Mouse (Mus musculus): ENCODE data around the gene Rps6ka4. TPM values are rescaled to one million over a fixed set of nuclear protein-coding genes. Genes with fewer than 3 reads are reported as not detected.

Gene Rps6ka4
- total RNA-seq, 1 experiment from 2014 or later = 15.8 TPM

DNA sequence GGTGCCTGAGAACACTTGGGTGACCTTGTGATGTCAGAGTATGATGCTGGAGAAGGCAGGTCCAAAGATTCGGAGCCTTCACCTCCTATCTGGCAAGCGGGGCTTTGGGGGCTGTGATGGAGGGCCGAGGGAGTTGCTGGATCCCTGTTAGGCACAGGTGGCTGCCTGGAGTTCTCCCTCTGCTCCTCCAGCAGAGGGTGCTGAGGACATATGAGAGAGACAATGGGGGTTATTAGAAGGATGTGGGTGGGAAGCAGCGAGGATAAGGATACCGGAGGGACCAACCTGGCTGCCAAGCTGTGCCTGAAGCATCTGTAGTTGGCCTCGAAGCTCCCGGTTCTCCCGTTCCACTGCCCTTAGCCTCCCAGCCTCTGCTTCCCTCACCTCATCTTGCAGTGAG lies 13.5 kb upstream of the Rps6ka4 start:
- ATAC-seq (ENCODE audit: extremely low read depth, insufficient number of reproducible peaks, low FRiP score, poor library complexity, severe bottlenecking) = no peak

- ATAC-seq (ENCODE audit: extremely low read depth, insufficient number of reproducible peaks, low FRiP score, poor library complexity, severe bottlenecking) = no peak
Measured at GRCm38 (mm10) chr19:6852393-6853305, 12.2 kb upstream of the Rps6ka4 start.

GRCm38 (mm10) chr19:6851497-6851896 lies 11.1 kb upstream of the Rps6ka4 start:
- ATAC-seq (ENCODE audit: extremely low read depth, insufficient number of reproducible peaks, low FRiP score, poor library complexity, severe bottlenecking) = no peak

GRCm38 (mm10) chr19:6849506-6850068 lies 9.2 kb upstream of the Rps6ka4 start:
- ATAC-seq (ENCODE audit: extremely low read depth, insufficient number of reproducible peaks, low FRiP score, poor library complexity, severe bottlenecking) = no peak

DNA sequence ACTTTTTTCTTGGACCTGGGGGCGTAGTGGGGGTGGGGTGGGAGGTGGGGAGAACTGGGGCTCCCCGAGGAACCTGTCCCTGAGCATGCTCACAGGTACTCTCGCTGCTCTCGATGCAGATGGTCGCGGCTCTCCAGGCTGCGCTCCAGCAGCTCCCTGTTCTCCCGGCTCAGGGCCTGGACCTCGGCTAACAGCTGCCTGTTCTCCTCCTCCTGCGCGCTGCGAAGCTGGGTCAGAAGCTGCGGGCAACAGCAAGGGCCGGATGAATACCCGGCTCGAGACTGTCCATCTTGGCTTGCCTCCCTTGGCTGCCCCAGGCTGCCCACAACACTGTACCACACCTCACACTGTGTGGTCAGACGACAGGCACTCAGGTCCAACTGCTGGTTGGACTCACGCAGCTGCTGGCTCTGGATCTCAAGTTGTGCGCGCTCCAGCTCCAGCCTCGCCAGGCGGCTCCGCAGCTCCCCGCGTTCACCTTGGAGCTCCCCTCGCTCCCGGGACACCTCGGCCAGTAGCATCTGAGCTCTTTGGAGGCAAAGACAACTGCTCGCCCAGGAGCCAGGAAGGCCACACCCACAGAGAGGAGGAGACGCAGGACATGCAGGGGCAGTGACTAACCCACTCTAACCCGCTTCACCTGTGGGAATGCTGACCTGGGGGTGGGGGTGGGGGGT lies 7.5 kb upstream of the Rps6ka4 start:
- no peak for ATAC-seq (ENCODE audit: extremely low read depth, insufficient number of reproducible peaks, low FRiP score, poor library complexity, severe bottlenecking)

GRCm38 (mm10) chr19:6846050-6846449 lies 5.6 kb upstream of the Rps6ka4 start:
- no peak for ATAC-seq (ENCODE audit: extremely low read depth, insufficient number of reproducible peaks, low FRiP score, poor library complexity, severe bottlenecking)

- ATAC-seq (ENCODE audit: extremely low read depth, insufficient number of reproducible peaks, low FRiP score, poor library complexity, severe bottlenecking) = no peak
Measured at GRCm38 (mm10) chr19:6842353-6842752, 1.9 kb upstream of the Rps6ka4 start.

- ATAC-seq (ENCODE audit: extremely low read depth, insufficient number of reproducible peaks, low FRiP score, poor library complexity, severe bottlenecking) = no peak
Measured at GRCm38 (mm10) chr19:6841292-6841597, 809 bp upstream of the Rps6ka4 start.

GRCm38 (mm10) chr19:6839615-6840474 lies 591 bp downstream of the Rps6ka4 start:
- 0 out of 2 replicates have a peak, but pooled peaks have one; percentile 2 for ATAC-seq (ENCODE audit: extremely low read depth, insufficient number of reproducible peaks, low FRiP score, poor library complexity, severe bottlenecking)

GRCm38 (mm10) chr19:6832363-6832762 lies 8.1 kb downstream of the Rps6ka4 start:
- no peak for ATAC-seq (ENCODE audit: extremely low read depth, insufficient number of reproducible peaks, low FRiP score, poor library complexity, severe bottlenecking)

DNA sequence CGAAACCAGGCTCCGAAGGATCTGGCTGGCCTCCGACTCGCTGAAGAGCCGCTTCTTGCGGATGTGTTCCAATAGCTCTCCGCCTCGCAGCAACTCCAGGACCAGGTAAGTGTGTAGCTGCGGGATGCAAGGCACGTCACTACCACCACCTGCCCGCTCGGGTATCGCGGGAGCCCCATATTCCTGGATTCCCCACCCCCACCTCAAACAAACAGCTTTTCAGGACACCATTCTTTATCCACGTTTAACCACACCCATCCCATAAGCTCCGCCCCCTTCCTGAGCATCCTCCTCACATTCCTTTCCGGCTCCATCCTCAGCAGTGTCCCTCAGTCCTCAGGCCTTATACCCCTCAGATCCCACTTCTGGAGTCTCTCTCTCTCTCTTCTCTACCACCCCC lies 9.1 kb downstream of the Rps6ka4 start:
- no peak for ATAC-seq (ENCODE audit: extremely low read depth, insufficient number of reproducible peaks, low FRiP score, poor library complexity, severe bottlenecking)

- no peak for ATAC-seq (ENCODE audit: extremely low read depth, insufficient number of reproducible peaks, low FRiP score, poor library complexity, severe bottlenecking)
Measured at GRCm38 (mm10) chr19:6830556-6831316, 9.7 kb downstream of the Rps6ka4 start.

DNA sequence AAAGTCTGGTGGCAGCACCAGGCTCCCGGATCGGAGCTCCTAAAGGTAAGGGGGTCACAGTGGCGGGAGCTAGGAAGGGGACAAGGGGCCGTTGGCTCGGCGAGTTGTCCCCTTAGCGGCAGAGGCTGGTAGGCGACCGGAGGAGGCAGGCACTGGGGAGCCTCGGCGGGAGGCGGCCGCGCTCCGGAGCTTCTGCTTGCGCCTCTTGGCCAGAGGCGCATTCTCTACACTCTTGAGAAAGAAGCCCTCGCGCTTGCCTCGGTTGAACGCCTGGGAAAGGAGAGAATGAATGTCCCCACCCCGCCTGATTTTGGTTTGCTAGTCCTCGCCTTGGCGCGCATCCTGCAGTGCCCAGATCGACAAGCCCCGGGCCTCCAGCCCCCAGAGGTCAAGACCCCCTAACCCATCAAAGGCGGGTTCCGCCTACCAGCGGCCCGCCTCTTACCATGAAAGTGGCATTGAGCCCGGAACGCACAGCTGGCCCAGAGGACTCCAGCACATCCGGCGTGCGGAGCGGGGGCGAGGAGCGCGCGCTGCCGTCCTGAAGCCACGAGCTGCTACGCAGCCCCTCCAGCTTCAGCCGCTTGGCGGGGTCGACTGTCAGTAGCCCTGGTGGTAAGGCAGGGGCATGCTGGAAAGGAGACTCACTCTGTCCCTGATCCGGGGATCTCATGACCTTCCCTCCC lies 10.4 kb downstream of the Rps6ka4 start:
- no peak for ATAC-seq (ENCODE audit: extremely low read depth, insufficient number of reproducible peaks, low FRiP score, poor library complexity, severe bottlenecking)

GRCm38 (mm10) chr19:6829069-6829468 lies 11.4 kb downstream of the Rps6ka4 start:
- ATAC-seq (ENCODE audit: extremely low read depth, insufficient number of reproducible peaks, low FRiP score, poor library complexity, severe bottlenecking) = no peak

GRCm38 (mm10) chr19:6826601-6827000 lies 13.8 kb downstream of the Rps6ka4 start:
- ATAC-seq (ENCODE audit: extremely low read depth, insufficient number of reproducible peaks, low FRiP score, poor library complexity, severe bottlenecking) = no peak

GRCm38 (mm10) chr19:6825384-6825783 lies 15.1 kb downstream of the Rps6ka4 start:
- no peak for ATAC-seq (ENCODE audit: extremely low read depth, insufficient number of reproducible peaks, low FRiP score, poor library complexity, severe bottlenecking)

GRCm38 (mm10) chr19:6820538-6821195 lies 19.8 kb downstream of the Rps6ka4 start:
- ATAC-seq (ENCODE audit: extremely low read depth, insufficient number of reproducible peaks, low FRiP score, poor library complexity, severe bottlenecking) = no peak

Measured in neutrophil, adult 5-6 weeks (primary cell).